Mouse (Mus musculus) urinary bladder, adult 2 months (tissue): ENCODE measurements at regions not wholly inside any gene's neighbourhood (a gene's known extent, or its start where the extent isn't known, plus 50 kb on each side); places are given as distances from the start of the nearest gene placed in this dataset.

Experiments
- DNase-seq: peaks from one replicate; pipeline ENCODE4 v3.0.0; 2022; ENCODE audit warnings: low spot score

GRCm38 (mm10) chr8:34486433-34487096, 375.0 kb upstream of the Gm10131 start:
- DNase-seq: no peak

DNA sequence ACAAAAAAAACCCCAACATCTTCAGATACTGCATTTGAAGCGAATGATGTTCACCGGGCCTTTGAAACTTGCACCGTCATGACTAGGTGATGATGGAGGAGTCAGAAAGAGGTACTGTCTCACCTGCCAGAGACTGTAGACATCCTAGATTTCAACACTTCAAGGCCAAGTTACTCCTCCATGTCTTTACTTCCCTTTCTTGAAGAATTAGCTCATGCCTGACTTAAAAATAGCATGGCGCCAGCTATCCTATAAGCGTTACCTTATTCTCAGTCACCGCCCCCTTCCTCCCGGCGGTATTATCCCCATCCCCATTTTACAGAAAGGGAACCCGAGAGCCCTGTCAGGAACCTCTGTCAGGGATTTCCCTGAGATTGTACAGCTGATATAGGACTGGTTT, 374.4 kb upstream of the Gm10131 start:
- no peak for DNase-seq

DNA sequence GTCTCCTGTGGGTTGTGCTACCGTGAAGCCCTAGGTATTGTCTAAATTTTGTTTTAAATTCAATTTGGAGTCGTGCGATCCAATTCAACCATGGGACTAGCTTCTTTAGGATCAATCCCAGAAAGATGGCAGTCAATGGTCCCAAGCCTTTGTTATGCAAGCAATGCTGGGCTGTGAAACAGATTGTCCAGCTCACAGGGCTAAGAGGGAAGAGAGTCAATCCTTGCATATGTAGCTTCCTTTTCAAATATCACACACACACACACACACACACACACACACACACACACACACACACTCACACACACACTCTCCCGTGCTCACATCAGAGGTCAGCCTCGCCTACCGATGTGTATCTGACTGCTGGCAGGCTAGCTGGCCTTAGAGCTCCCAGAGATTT, 373.8 kb upstream of the Gm10131 start:
- no peak for DNase-seq

DNA sequence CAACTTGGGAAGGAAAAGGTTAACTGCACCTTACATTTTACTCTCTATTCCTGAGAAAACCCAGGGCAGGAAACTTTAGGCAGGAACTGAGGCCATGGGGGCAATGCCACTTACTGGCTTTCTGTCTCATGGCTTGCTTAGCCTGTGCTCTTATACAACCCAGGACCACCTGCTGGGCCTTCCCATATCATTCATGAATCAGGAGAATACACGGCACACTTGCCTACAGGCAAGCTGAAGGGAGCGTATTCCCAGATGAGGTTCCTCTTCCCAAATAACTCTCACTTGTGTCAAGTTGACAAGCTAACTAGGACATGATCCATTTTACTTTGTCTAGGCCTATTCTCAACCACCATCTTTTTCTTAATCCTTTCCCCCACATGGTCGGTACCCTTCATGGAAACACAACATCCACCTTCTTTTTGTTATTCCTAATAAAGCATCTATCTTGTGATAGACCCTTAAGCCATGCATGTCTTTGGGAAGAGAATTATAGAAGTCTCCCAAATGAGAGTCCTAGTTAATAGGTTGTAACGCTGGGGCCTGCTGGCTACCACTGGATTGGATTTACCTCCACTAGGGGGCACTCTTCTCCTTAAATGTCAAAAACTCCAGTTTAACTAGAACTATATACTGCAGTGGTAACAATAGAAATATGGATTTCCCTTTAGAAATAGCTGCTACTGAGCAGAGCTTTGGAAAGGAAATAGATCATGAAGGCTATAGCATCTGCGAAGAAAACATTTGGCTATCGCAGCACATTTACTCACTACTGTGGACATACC, 373.2 kb upstream of the Gm10131 start:
- DNase-seq: no peak

GRCm38 (mm10) chr8:34483212-34483611, 371.7 kb upstream of the Gm10131 start:
- DNase-seq: no peak

DNA sequence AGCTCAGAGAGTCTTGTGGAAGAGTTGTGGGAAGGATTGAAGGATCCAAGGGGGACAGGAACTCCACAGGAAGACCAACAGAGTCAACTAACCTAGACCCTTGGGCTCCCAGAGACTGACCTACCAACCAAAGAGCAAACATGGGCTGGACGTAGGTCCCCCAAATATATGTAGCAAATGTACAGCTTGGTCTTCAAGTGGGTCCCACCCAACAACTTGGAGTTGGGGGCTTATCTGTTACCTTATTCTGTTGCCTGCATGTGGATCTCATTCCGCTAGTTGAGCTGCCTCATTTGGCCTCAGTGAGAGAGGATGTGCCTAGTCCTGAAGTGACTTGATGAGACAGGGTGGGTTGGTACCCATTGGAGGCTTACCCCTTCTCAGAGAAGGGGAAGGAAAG, 371.1 kb upstream of the Gm10131 start:
- no peak for DNase-seq

DNA sequence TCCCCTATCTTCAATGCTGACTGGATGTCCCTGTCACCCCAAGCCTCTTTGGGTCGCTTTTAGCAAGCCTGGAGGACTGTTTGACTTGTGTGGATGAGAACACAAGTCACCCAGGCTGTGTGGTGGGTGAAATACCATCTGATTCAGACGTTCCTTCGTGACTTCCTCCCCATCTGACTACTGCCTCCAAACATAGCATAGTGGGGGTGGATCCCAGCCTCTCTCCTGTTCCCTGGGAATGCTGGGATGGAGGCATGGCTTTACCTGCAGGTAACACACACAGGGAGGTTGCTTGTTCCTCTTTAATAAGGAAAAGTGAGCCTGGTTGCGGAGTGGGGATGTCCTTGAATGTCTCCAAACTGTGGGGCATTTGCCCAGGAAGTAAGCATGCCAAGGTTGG, 369.0 kb upstream of the Gm10131 start:
- no peak for DNase-seq

GRCm38 (mm10) chr8:34478891-34479290, 367.4 kb upstream of the Gm10131 start:
- DNase-seq: no peak

- DNase-seq: no peak
Observed at GRCm38 (mm10) chr8:34478465-34478864, 366.9 kb upstream of the Gm10131 start.

DNA sequence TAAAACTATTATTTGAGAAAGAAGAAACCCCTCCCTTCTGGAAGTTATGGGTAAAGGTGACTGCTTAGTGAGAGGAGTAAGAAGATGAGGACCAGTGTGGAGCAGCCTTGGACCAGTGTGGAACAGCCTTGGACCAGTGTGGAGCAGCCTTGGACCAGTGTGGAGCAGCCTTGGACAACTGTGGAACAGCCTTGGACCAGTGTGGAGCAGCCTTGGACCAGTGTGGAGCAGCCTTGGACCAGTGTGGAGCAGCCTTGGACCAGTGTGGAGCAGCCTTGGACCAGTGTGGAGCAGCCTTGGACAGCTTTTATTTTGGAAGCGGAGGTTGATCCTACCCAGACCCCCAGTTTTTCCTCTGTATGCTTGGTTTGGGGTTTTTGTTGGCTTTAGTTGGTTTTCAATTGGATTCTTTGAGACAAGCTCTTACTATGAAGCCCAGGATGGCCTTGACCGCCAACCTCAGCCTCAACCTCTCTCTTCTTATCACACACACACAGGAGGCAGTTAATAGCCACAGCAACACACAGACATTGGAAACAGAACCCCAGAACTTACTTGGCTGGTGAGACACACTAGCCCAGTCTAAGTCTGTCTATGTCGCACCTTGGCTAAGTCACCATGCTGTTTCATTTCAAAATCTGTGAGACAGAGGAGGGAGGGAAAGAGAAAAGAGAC, 364.7 kb upstream of the Gm10131 start:
- no peak for DNase-seq

DNA sequence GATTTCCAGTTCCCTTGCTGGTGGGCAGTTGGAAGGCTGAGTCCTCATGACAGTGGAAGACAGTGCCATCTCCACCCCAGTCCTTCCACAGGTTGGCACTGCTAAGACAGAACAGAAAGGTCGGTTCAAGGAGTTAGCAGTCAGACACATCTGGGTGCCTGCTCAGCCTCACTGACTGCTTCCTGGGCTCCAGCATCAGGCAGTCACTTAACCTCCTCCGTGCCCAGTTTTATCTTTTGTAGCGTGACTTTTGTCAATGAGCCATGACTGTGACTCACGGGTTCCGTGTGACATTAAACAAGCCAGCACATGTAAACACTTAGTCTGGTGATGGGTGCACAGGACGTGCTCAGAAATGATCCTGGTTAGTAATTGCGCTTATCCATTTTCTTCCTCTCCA, 363.1 kb upstream of the Gm10131 start:
- no peak for DNase-seq

- DNase-seq: no peak
Observed at GRCm38 (mm10) chr8:34473769-34474168, 362.2 kb upstream of the Gm10131 start.

GRCm38 (mm10) chr8:34473301-34473700, 361.8 kb upstream of the Gm10131 start:
- no peak for DNase-seq

DNA sequence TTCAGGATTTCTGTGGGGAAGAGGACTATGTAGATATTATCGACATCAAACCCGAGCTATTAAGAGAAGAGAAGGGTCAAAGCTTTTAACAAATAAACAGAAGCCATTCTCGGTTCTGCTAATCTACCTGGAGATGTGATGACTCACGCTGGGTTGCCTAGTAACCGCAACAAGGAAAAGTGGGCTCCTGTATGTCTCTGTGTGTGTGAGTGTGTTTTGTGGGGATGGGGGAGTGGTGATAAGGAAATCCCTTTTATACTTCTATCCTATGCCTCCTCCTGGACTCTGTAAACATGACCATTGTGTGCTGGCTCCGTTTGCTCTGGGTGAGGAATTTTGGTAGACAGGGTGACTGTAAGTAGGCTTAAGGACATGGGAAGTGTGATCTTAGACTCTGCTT, 361.3 kb upstream of the Gm10131 start:
- DNase-seq: no peak

GRCm38 (mm10) chr8:34472434-34472833, 360.9 kb upstream of the Gm10131 start:
- no peak for DNase-seq

- no peak for DNase-seq
Observed at GRCm38 (mm10) chr8:34469091-34469490, 357.6 kb upstream of the Gm10131 start.

GRCm38 (mm10) chr8:34466786-34467364, 355.3 kb upstream of the Gm10131 start:
- no peak for DNase-seq

DNA sequence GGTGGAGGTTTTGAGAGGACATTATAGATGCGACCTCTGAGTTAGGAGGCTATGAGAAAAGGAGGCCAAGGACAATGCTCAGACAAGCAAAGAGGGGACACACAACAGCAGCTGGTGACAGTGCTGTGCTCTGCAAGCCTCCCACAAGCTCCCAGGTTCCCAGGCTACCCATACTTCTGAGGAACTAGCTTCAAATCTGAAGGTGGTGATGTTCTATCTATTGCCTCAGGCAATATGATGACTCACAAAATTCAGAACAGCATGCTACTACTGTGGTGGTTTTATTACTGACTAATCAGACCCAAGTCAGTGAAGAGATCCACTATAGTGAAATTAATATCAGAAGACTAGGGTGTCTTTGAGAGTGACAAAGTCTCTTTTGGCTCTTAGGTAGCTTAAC, 353.9 kb upstream of the Gm10131 start:
- DNase-seq: no peak

DNA sequence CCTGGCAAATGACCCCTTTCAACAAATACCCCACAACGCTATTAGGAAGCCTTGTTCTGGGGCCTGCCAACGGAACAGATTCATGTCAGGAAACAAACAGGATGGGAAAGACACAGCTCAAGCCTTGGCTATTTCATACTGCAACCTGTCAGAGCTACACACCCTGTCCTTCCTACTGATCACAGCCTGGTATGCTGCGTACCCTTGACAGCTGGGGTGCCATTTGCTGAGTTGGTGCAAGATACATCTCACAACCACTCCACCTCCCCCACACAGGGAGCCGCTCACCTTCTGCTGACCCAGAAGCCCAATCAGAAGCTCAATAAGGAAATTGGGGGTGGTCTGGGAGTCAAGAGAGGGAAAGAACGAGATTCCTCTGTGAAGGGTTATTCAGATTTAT, 350.7 kb upstream of the Gm10131 start:
- no peak for DNase-seq

- DNase-seq: no peak
Observed at GRCm38 (mm10) chr8:34458300-34458699, 346.8 kb upstream of the Gm10131 start.

- no peak for DNase-seq
Observed at GRCm38 (mm10) chr8:34456543-34456942, 345.0 kb upstream of the Gm10131 start.

- DNase-seq: no peak
Observed at GRCm38 (mm10) chr8:34455376-34455775, 343.8 kb upstream of the Gm10131 start.

GRCm38 (mm10) chr8:34452811-34453210, 341.3 kb upstream of the Gm10131 start:
- no peak for DNase-seq
